Mouse (Mus musculus): ENCODE data around the gene Gm20906. TPM values are rescaled to one million over a fixed set of nuclear protein-coding genes. Genes with fewer than 3 reads are reported as not detected.
"Not testable (repeated sequence)": the region's sequence is repeated elsewhere in the genome, so short reads cannot be mapped to it uniquely, and the experiment has no call there.

The Gm20906 gene
- not detected in 2 replicates for polyA plus RNA-seq (2015; fragmentation: Nextera tagmentation; extraction: Ambion mirVana)

GRCm38 (mm10) chrY:87550666-87551065 lies at the start of gene Gm20906:
Gene Gm20906 (plus strand): TSS chrY:87550966.
- H3K27me3 ChIP-seq (replicated peaks); H3K4me2 ChIP-seq; H3K27ac ChIP-seq; H3K9me3 ChIP-seq; H3K9ac ChIP-seq; ATAC-seq (ENCODE audit: insufficient read depth, low FRiP score, low read depth); H3K4me1 ChIP-seq; H3K36me3 ChIP-seq; H3K4me3 ChIP-seq (replicated peaks): not testable (repeated sequence)
- no CpG with 5 or more reads among the region's 6 CpGs for WGBS
